Mouse (Mus musculus) hindbrain, embryonic 10.5 days (tissue): ENCODE data around the gene Pms1. TPM values are rescaled to one million over a fixed set of nuclear protein-coding genes. Genes with fewer than 3 reads are reported as not detected.
"Not testable (repeated sequence)": the region's sequence is repeated elsewhere in the genome, so short reads cannot be mapped to it uniquely, and the experiment has no call there.

Source experiments
- DNase-seq: peaks from one replicate; pipeline ENCODE4 v3.0.0-alpha.2; 2017; ENCODE audit warnings: low spot score
- H3K27ac ChIP-seq: fragments of 300-500 bp; sonication (generic); 2 replicates; pipeline ENCODE4 v1.5.1; 2016; ENCODE audit warnings: mild to moderate bottlenecking, moderate library complexity
- H3K27me3 ChIP-seq: fragments of 300-500 bp; sonication (generic); 2 replicates; pipeline ENCODE4 v1.6.1; 2016; ENCODE audit warnings: mild to moderate bottlenecking; ENCODE audit not compliant: poor library complexity, insufficient read depth, severe bottlenecking
- H3K36me3 ChIP-seq: fragments of 300-500 bp; sonication (generic); 2 replicates; pipeline ENCODE4 v1.6.1; 2016; ENCODE audit warnings: mild to moderate bottlenecking, moderate library complexity
- H3K4me1 ChIP-seq: fragments of 300-500 bp; sonication (generic); replicated peaks from 2 replicates; pipeline ENCODE4 v1.6.1; 2016; ENCODE audit warnings: mild to moderate bottlenecking
- H3K4me3 ChIP-seq: fragments of 300-500 bp; sonication (generic); 2 replicates; pipeline ENCODE4 v1.5.1; 2016; ENCODE audit warnings: mild to moderate bottlenecking, moderate library complexity
- H3K9me3 ChIP-seq: fragments of 300-500 bp; sonication (generic); 2 replicates; pipeline ENCODE4 v1.6.1; 2016; ENCODE audit warnings: mild to moderate bottlenecking, moderate library complexity
- WGBS: fragments of 180-500 bp; shearing (Covaris S2); methylation state at CpG from one replicate; pipeline ENCODE4 v1.1.7; 2016; 5-methylcytosine and 5-hydroxymethylcytosine counted together
- polyA plus RNA-seq: library from polyadenylated mRNA; unstranded; fragments of >200 nt; fragmentation: Nextera tagmentation; extraction: Ambion mirVana; gene quantifications from 2 replicates; pipeline ENCODE4 v1.2.1, GENCODE M21; 2016

Pms1 gene
- polyA plus RNA-seq, 1 experiment from 2014 or later, result 18.8 TPM

DNA sequence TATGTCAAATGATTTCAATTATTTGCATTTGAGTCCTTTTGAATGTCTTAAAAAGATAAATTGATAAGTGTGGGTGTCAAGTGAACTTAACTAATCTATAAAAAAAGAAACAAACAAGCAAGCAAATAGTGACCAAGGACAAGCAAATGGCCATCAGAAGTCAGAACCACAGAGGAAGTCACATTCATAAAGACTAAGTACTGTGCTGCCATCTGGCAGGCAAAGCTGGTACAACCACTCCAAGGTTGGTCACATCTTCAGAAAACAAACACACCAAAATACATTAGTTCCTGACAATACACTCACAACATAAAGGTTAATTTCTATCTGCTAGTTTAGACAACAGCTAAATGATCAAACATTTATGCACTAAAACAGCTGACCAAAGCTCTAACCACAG is 24.2 kb downstream of the Pms1 start:
- Histone ChIP-seq H3K4me3 (no peak overlapping the region), H3K4me1 (no peaks in the 10 kb centered on the region), H3K27me3 (no peaks in the 10 kb centered on the region), H3K27ac (no peak overlapping the region), H3K36me3 (peaks cover 14% of the 10 kb centered on the region), H3K9me3 (no peaks in the 10 kb centered on the region)
- DNase-seq, result peak; percentile 17

DNA sequence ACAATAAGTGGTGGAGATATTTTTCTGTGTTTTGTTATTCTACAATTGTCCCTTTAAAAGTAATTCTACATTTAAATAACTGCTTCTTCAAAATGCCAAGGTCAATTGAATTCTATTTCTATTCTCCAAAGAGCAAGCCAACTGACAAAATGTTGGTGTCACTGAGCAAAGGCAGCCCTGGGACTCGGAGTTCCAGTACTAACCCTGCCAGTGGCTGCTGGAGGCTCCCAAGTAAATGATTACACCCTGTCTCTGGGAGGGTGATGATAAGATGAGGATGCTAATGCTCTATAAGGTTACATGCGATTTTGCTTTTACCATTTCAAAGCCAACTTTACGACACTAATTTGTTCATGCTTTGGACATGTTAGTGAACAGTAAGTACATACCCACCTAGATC is 26.9 kb downstream of the Pms1 start:
- Histone ChIP-seq H3K9me3 (no peaks in the 10 kb centered on the region), H3K36me3 (peaks cover 27% of the 10 kb centered on the region), H3K27ac (no peak overlapping the region), H3K27me3 (no peaks in the 10 kb centered on the region), H3K4me1 (no peaks in the 10 kb centered on the region), H3K4me3 (no peak overlapping the region)
- DNase-seq, result no peak
- WGBS, result 94% methylated on average over 3 of the region's 3 CpGs

DNA sequence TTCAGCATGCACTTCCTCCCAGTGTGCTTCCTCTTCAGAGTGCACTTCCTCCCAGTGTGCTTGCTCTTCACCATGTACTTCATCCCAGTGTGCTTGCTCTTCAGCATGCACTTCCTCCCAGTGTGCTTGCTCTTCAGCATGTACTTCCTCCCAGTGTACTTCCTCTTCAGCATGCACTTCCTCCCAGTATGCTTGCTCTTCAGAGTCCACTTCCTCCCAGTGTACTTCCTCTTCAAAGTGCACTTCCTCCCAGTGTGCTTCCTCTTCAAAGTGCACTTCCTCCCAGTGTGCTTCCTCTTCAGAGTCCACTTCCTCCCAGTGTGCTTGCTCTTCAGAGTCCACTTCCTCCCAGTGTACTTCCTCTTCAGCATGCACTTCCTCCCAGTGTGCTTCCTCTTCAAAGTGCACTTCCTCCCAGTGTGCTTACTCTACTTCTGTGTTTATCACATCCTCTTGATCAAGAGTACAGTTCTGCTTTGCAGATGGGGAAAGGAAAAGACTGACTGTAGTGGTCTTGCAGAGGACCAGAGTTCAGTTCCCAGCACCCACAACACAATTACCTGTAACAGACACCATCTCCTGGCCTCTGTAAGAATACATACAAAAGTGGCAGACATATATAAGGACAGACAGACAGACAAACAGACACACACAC is 31.7 kb downstream of the Pms1 start:
- DNase-seq, H3K27ac ChIP-seq, H3K9me3 ChIP-seq, H3K27me3 ChIP-seq, H3K4me3 ChIP-seq, H3K4me1 ChIP-seq: not testable (repeated sequence)
- peaks cover 28% of the 10 kb centered on the region for H3K36me3 ChIP-seq

DNA sequence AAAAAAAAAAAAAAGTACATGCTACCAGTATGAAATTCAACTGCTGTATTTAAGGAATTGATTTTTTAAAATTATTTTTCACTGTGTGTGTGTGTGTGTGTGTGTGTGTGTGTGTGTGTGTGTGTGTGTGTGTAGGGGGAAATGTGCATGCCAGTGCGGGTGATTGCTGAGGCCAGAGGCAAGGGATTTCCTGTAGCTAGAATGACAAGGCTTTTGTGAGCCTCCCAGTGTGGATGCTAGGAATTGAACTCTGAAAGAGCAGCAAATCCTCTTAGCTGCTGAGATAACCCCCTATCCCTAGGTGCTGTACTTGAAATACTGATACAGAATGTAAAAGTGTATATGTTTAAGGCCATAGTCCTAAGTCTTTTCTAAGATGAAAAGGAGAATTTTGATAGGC is 70.8 kb downstream of the Pms1 start:
- WGBS, result 67% methylated on average over 1 of the region's 1 CpGs
- no peaks in the 10 kb centered on the region for H3K4me1 ChIP-seq
- H3K27me3 ChIP-seq, result no peaks in the 10 kb centered on the region
- peaks cover 13% of the 10 kb centered on the region for H3K36me3 ChIP-seq
- H3K9me3 ChIP-seq, result no peaks in the 10 kb centered on the region
- H3K27ac ChIP-seq, result no peak overlapping the region
- no peak for DNase-seq
- H3K4me3 ChIP-seq, result no peak overlapping the region

DNA sequence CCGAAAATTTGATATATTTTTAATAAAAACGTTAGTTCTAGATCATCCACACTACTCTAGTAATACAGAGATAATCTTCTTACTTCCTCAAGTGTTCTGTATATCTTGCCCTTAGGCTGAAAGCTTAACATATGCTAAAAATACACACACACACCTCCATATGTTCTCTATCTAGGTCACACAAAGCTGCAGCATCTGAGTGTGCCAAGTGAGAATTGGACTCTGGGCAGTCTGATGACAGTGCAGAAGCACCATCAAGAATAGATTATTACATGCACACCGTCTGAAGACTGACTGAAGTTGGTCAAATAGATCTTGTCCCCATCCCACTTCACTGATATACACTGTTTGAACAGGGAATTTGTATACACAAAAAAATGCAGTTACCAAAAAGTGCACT is 71.2 kb downstream of the Pms1 start:
- H3K27ac ChIP-seq, result no peak overlapping the region
- no peak for DNase-seq
- H3K36me3 ChIP-seq, result peaks cover 13% of the 10 kb centered on the region
- H3K4me3 ChIP-seq, result no peak overlapping the region
- no peaks in the 10 kb centered on the region for H3K9me3 ChIP-seq
- H3K27me3 ChIP-seq, result no peaks in the 10 kb centered on the region
- no peaks in the 10 kb centered on the region for H3K4me1 ChIP-seq
- 89% methylated on average over 3 of the region's 3 CpGs for WGBS

DNA sequence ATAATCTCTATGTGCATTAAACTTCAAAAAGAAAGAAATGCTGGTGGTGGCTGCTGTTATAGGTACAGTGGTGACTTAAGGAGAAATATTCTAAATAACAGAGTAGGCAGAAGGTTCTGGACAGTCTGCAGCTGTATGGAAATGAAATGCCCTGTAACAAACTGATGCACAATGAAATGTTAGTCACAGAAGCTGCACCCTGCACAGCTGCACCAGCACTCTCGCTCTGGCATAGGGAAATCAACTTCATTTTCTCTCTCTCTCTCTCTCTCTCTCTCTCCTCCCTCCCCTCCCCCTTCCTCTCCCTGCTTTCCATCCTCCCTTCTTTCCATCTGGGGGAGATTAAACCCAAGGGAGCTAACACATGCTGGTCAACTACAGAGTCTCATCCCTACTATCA is 72.0 kb downstream of the Pms1 start:
- Histone ChIP-seq H3K36me3 (peaks cover 6% of the 10 kb centered on the region), H3K9me3 (no peaks in the 10 kb centered on the region), H3K4me1 (no peaks in the 10 kb centered on the region), H3K27me3 (no peaks in the 10 kb centered on the region), H3K4me3 (no peak overlapping the region), H3K27ac (no peak overlapping the region)
- whole genome bisulfite sequencing, result 83% methylated on average over 1 of the region's 1 CpGs
- DNase-seq, result no peak

DNA sequence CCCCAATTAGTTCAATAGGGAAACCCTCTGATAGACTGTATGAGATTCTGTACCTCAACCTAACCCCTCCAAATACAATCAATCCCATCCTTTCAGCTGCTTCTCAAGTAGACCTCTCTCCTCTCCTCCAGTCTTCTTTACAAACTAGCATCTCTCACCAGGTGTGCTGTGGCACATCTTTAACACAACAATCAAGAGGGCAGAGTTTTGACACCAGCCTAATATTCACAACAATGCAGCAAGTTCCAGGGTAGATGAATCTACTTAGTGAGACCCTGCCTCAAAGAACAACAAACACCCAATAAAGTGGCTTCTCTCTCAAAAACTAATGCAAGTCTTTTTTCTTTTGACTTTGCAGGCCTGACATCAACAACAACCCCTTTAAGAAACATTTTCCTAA is 86.7 kb downstream of the Pms1 start:
- DNase-seq, result no peak
- no peak overlapping the region for H3K4me3 ChIP-seq
- H3K36me3 ChIP-seq, result peaks cover 10% of the 10 kb centered on the region; the same call in 1 of the 2 replicates
- H3K4me1 ChIP-seq, result no peaks in the 10 kb centered on the region
- H3K9me3 ChIP-seq, result no peaks in the 10 kb centered on the region
- H3K27me3 ChIP-seq, result no peaks in the 10 kb centered on the region
- H3K27ac ChIP-seq, result no peak overlapping the region

DNA sequence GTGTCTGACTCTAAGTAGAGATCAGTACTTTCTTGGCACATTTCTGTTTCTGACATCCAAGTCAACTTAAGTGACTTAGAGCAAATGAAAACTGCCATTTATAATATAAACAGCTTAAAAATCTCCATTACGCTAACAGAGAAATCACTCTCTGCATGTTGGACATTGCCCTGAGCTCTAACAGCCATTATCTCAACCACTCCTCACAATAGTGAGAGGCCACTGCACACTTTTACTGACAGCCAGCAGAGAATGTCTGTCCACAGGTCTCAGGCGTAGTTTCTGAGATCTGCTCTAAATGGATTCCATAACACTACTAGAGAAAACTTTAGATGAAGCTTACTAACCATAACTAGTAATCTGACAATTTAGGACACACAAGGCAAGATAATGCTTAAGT is 92.9 kb downstream of the Pms1 start:
- no peaks in the 10 kb centered on the region for H3K27me3 ChIP-seq
- H3K36me3 ChIP-seq, result peaks cover 16% of the 10 kb centered on the region; the same call in 1 of the 2 replicates
- 94% methylated on average over 2 of the region's 2 CpGs for WGBS
- H3K4me3 ChIP-seq, result no peak overlapping the region
- no peak for DNase-seq
- no peaks in the 10 kb centered on the region for H3K4me1 ChIP-seq
- no peaks in the 10 kb centered on the region for H3K9me3 ChIP-seq
- H3K27ac ChIP-seq, result no peak overlapping the region

DNA sequence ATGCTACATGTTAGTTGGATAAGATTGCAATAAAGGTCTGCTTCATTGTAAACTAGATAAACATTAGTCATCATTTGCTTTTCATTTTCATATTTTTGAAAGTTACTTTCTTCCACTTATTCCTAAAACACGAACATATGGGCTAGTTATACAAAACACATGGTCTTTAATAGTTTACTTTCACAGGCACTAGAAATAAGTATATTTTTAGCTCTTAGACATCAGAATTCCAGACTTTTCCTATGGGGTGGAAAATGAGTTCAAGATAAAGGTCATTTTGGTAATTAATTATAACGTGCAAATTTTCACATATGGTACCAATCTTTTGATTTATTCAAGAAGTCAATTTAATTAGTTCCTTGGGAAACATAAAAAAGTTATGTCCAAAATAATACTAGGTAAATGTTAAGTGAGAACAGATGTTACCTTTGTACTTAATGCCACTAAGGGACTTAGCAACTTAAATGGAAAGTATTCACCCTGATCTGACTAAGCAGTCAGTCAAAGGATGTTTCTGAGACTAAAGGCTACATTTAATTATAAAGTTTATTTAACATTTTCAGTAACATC is 95.1 kb downstream of the Pms1 start:
- no peaks in the 10 kb centered on the region for H3K9me3 ChIP-seq
- H3K4me1 ChIP-seq, result no peaks in the 10 kb centered on the region
- H3K4me3 ChIP-seq, result no peak overlapping the region
- no peaks in the 10 kb centered on the region for H3K27me3 ChIP-seq
- no peak for DNase-seq
- H3K36me3 ChIP-seq, result peaks cover 14% of the 10 kb centered on the region; the same call in 1 of the 2 replicates
- WGBS, result 79% methylated on average over 2 of the region's 2 CpGs
- H3K27ac ChIP-seq, result no peak overlapping the region

DNA sequence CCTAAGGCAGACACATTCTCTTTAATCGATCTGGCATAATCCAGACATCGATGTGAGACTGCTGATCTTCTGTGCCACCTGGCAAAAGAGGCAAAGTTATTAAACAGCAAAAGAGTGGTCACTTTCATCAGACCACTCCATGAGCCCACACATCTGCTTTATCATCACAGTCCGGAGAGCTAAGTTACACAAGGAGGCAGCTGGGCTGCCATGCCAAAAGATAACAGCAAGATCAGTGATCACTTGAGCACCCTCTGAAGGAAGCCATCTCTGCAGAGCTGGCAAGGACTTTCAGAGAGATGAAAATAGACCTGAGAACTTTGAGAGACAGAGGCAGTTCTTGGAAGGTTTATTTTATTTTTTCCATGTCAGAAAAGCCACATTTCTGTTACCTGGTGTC is 102.3 kb downstream of the Pms1 start:
- H3K4me3 ChIP-seq, result no peak overlapping the region
- peaks cover 25% of the 10 kb centered on the region for H3K36me3 ChIP-seq
- H3K4me1 ChIP-seq, result no peaks in the 10 kb centered on the region
- no peak for DNase-seq
- H3K27ac ChIP-seq, result no peak overlapping the region
- 85% methylated on average over 3 of the region's 3 CpGs for WGBS
- no peaks in the 10 kb centered on the region for H3K9me3 ChIP-seq
- H3K27me3 ChIP-seq, result no peaks in the 10 kb centered on the region

DNA sequence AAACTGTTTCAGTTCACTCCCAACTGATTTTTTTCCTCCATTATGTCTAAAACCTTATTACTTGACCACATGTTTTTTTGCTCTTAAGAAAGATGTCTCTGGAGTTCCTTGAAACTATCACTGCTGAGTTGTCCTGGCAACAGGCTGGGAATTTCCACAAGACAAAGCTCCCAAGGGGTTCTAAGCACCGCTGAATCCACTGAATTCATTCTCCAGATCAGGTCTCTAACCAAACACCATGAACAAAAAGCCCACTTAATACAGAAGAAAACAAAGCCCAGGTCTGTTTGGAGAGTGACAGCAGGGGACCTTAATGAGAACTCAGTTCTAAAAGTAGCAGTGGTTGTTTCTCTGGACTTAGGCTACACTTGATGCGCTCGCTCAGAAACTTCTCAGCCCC is 105.6 kb downstream of the Pms1 start:
- Histone ChIP-seq H3K4me1 (no peaks in the 10 kb centered on the region), H3K27me3 (no peaks in the 10 kb centered on the region), H3K4me3 (no peak overlapping the region), H3K9me3 (no peaks in the 10 kb centered on the region), H3K27ac (no peak overlapping the region), H3K36me3 (peaks cover 31% of the 10 kb centered on the region)
- no peak for DNase-seq
- WGBS, result 46% methylated on average over 3 of the region's 3 CpGs

DNA sequence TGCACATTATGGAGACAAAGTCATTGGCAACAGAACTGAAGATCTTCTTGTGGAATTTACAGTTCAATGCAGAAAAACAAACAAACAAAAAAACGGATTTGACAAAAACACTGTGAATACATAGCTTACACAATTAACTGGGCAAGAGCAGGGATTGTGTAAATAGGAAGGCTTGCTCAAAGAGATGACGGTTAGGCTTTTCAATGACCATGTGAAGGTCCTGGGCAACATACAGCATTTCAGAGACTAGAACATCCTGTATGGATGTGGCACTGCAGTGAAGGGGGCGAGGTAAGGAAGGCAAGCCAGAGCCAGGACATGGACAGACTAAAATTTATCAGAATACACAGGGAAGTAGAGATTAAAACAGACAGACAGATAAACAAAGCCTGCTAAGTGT is 107.2 kb downstream of the Pms1 start:
- H3K36me3 ChIP-seq, result peaks cover 31% of the 10 kb centered on the region
- H3K4me3 ChIP-seq, result no peak overlapping the region
- no peaks in the 10 kb centered on the region for H3K4me1 ChIP-seq
- H3K9me3 ChIP-seq, result no peaks in the 10 kb centered on the region
- H3K27ac ChIP-seq, result no peak overlapping the region
- no peak for DNase-seq
- WGBS, result 87% methylated on average over 3 of the region's 3 CpGs
- H3K27me3 ChIP-seq, result no peaks in the 10 kb centered on the region

DNA sequence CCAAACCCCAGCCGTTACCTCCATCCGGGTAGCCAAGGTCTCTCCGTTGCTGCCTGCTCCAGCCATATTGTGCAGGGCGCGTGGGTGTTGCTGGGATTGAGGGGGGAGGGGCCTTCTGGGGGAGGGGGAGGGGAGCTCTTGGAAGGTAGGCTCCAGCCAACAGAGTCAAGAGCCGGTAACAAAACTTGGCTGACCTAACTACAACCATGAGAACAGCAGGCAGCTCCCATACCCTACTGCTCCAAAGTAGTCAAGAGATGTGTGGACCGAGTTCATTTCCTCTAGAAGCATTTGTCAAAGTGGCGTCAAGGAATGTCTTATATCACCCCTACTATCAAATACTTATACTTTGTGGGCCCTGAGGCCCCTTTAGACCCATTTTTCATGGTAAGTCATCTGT is 109.3 kb downstream of the Pms1 start, which contains the start of gene 1700019A02Rik:
Gene 1700019A02Rik, minus strand, starts transcription at position 101 of the 400 bp plus-strand sequence.
- Histone ChIP-seq H3K36me3 (peaks cover 22% of the 10 kb centered on the region; the same call in 1 of the 2 replicates), H3K9me3 (no peaks in the 10 kb centered on the region), H3K27ac (no peak within 1 kb of the TSS), H3K4me3 (no peak within 1 kb of the TSS), H3K4me1 (no peaks in the 10 kb centered on the region), H3K27me3 (no peaks in the 10 kb centered on the region)
- DNase-seq, result no peak
- WGBS, result 95% methylated on average over 8 of the region's 8 CpGs

DNA sequence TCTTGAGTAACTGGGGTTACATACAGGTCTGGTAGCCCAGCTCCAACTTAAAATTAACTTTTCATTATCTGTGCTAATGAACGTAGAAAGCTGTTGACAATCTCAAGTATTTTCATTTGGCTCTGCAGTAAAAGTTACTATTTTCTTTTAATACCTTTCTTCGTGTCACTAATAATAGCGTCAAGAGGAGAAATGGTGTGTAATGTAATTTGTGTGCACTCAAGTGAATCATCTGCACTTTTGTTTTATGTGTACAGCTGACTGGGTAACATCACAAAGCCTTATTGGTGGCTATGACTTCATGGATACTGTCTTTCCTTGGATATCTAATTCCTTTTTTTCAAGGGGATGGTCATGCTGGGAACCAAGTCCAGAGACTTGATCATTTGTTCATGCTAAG is 110.5 kb downstream of the Pms1 start:
- Histone ChIP-seq H3K9me3 (no peaks in the 10 kb centered on the region), H3K27ac (no peak overlapping the region), H3K36me3 (peaks cover 12% of the 10 kb centered on the region; the same call in 1 of the 2 replicates), H3K4me3 (no peak overlapping the region), H3K4me1 (no peaks in the 10 kb centered on the region), H3K27me3 (no peaks in the 10 kb centered on the region)
- 94% methylated on average over 3 of the region's 3 CpGs for WGBS
- no peak for DNase-seq
